ENCODE assay signal across 8 mouse cellular contexts in genomic region chr9:79792841-79793835, GRCm38 (mm10). TPM values are rescaled to one million over a fixed set of nuclear protein-coding genes. Genes with fewer than 3 reads are reported as not detected.
DNase-seq lines count a peak whose midpoint lies in the region; ATAC-seq lines count a peak whose summit lies in the region.

Tmem30a (minus strand) TSS chr9:79793507.

- under 1% methylated on average over 91 of the region's 91 CpGs for WGBS in heart, embryonic 13.5 days
- WGBS in liver, embryonic 12.5 days (ENCODE audit: insufficient replicate concordance), result under 1% methylated on average over 91 of the region's 91 CpGs
- WGBS in stomach, embryonic 15.5 days, result under 1% methylated on average over 90 of the region's 91 CpGs

- peaks cover 7% of the 10 kb centered on the region for H3K4me1 ChIP-seq in brown adipose tissue, adult 24 weeks (ENCODE audit: control insufficient read depth, insufficient read depth, insufficient read length, low read length)
- peaks cover 27% of the 10 kb centered on the region for H3K4me1 ChIP-seq in heart, embryonic 13.5 days
- peaks cover 27% of the 10 kb centered on the region for H3K4me1 ChIP-seq in liver, embryonic 12.5 days
- H3K4me1 ChIP-seq in stomach, embryonic 15.5 days, result no peaks in the 10 kb centered on the region

- H3K9ac ChIP-seq in heart, embryonic 13.5 days, result peak within 1 kb of the TSS; percentile 87
- peak within 1 kb of the TSS; percentile 88 for H3K9ac ChIP-seq in liver, embryonic 12.5 days
- H3K9ac ChIP-seq in stomach, embryonic 15.5 days, result peak within 1 kb of the TSS; percentile 90

- peak; percentile 98 for DNase-seq in CD4-positive, CD25-positive, alpha-beta regulatory T cell, adult 2 months (ENCODE audit: low read depth, low spot score)
- peak; percentile 59 for DNase-seq in fat pad, adult 2 months (ENCODE audit: extremely low read depth, low read depth, low spot score)
- peak; percentile 95 for DNase-seq in kidney, postnatal 10 days
- DNase-seq in natural killer cell, adult 2 months (ENCODE audit: low spot score in 2 of 2), result peak; percentile 91 to 92

- H3K27ac ChIP-seq in brown adipose tissue, adult 24 weeks (replicated peaks; ENCODE audit: low read depth, low read length), result peak within 1 kb of the TSS; percentile 88
- peak within 1 kb of the TSS; percentile 86 for H3K27ac ChIP-seq in heart, embryonic 13.5 days (replicated peaks)
- H3K27ac ChIP-seq in liver, embryonic 12.5 days, result peak within 1 kb of the TSS; percentile 95
- H3K27ac ChIP-seq in stomach, embryonic 15.5 days, result peak within 1 kb of the TSS; percentile 94

- peak within 1 kb of the TSS; percentile 88 for H3K4me3 ChIP-seq in brown adipose tissue, adult 24 weeks (ENCODE audit: insufficient read depth, low read depth, low read length)
- peak within 1 kb of the TSS; percentile 73 for H3K4me3 ChIP-seq in heart, embryonic 13.5 days
- H3K4me3 ChIP-seq in liver, embryonic 12.5 days, result peak within 1 kb of the TSS; percentile 96
- H3K4me3 ChIP-seq in stomach, embryonic 15.5 days (replicated peaks), result peak within 1 kb of the TSS; percentile 94

- H3K27me3 ChIP-seq in heart, embryonic 13.5 days (replicated peaks), result no peaks in the 10 kb centered on the region
- no peaks in the 10 kb centered on the region for H3K27me3 ChIP-seq in liver, embryonic 12.5 days (replicated peaks)
- no peaks in the 10 kb centered on the region for H3K27me3 ChIP-seq in stomach, embryonic 15.5 days (replicated peaks)

- H3K9me3 ChIP-seq in heart, embryonic 13.5 days, result no peaks in the 10 kb centered on the region
- no peaks in the 10 kb centered on the region for H3K9me3 ChIP-seq in liver, embryonic 12.5 days (replicated peaks)
- no peaks in the 10 kb centered on the region for H3K9me3 ChIP-seq in stomach, embryonic 15.5 days

- no peaks in the 10 kb centered on the region for H3K36me3 ChIP-seq in heart, embryonic 13.5 days
- 0 out of 2 replicates have a peak, but pooled peaks cover 2% of the 10 kb centered on the region for H3K36me3 ChIP-seq in liver, embryonic 12.5 days
- H3K36me3 ChIP-seq in stomach, embryonic 15.5 days, result no peaks in the 10 kb centered on the region

- peak; percentile 90 for ATAC-seq in heart, embryonic 13.5 days (ENCODE audit: extremely low read depth, insufficient number of reproducible peaks, low FRiP score, low TSS enrichment)
- peak; percentile 97 for ATAC-seq in liver, embryonic 12.5 days
- peak; percentile 98 for ATAC-seq in stomach, embryonic 15.5 days (ENCODE audit: insufficient read depth, low FRiP score, low read depth)

- H3K4me2 ChIP-seq in heart, embryonic 13.5 days, result peak within 1 kb of the TSS; percentile 81
- H3K4me2 ChIP-seq in liver, embryonic 12.5 days, result peak within 1 kb of the TSS; percentile 81
- peak within 1 kb of the TSS; percentile 61 for H3K4me2 ChIP-seq in stomach, embryonic 15.5 days

RNA-seq across cellular contexts. Expression of gene Tmem30a, which starts in this region (rescaled TPM):
- 61.6 and 79.5 TPM in 2 replicates for polyA plus RNA-seq in brown adipose tissue, adult 24 weeks (2012; ENCODE audit: insufficient read depth, insufficient read length, missing spikeins)
- polyA plus RNA-seq in heart, embryonic 13.5 days (2015; fragmentation: Nextera tagmentation; extraction: Ambion mirVana), result 80.0 and 86.2 TPM in 2 replicates
- 38.9 and 41.9 TPM in 2 replicates for polyA plus RNA-seq in liver, embryonic 12.5 days (2016; fragmentation: Nextera tagmentation; extraction: Ambion mirVana)
- 74.1 and 74.7 TPM in 2 replicates for polyA plus RNA-seq in stomach, embryonic 15.5 days (2015; fragmentation: Nextera tagmentation; extraction: Ambion mirVana)

Comparison
In these comparisons a context has a peak if more than half of its experiments do, and no peak if none do; other contexts are left out.
1. Peak in every context shown above with its lines: DNase-seq, ATAC-seq, H3K4me3 ChIP-seq and H3K27ac ChIP-seq.